Mouse (Mus musculus) testis, adult 2 months (tissue): ENCODE data around the gene Mxd4. TPM values are rescaled to one million over a fixed set of nuclear protein-coding genes. Genes with fewer than 3 reads are reported as not detected.

ENCODE experiments used
- H3K27ac ChIP-seq: fragments of 200-500 bp; 2 replicates; pipeline ENCODE4 v1.5.1; 2012; ENCODE audit warnings: low read depth, low read length; ENCODE audit not compliant: control insufficient read depth, insufficient read depth
- H3K27me3 ChIP-seq: fragments of 200-500 bp; 2 replicates; pipeline ENCODE4 v1.6.1; 2012; ENCODE audit warnings: mild to moderate bottlenecking, low read length, moderate library complexity; ENCODE audit not compliant: control insufficient read depth, insufficient read depth
- H3K36me3 ChIP-seq: fragments of 200-500 bp; 2 replicates; pipeline ENCODE4 v1.6.1; 2012; ENCODE audit warnings: mild to moderate bottlenecking, low read length; ENCODE audit not compliant: control insufficient read depth, insufficient read depth
- H3K4me1 ChIP-seq: fragments of 200-500 bp; 2 replicates; pipeline ENCODE4 v1.6.1; 2012; ENCODE audit warnings: low read length; ENCODE audit not compliant: control insufficient read depth, insufficient read depth
- H3K4me3 ChIP-seq: fragments of 200-500 bp; 2 replicates; pipeline ENCODE4 v1.5.1; 2012; ENCODE audit warnings: low read depth, mild to moderate bottlenecking, low read length, moderate library complexity, mixed read lengths; ENCODE audit not compliant: control insufficient read depth
- CTCF ChIP-seq: fragments of 200-500 bp; IDR thresholded peaks from 2 replicates; pipeline ENCODE4 v1.5.1; 2012; ENCODE audit warnings: low read depth, mild to moderate bottlenecking, inconsistent platforms, low read length, moderate library complexity; ENCODE audit not compliant: control insufficient read depth, insufficient read depth, insufficient replicate concordance
- POLR2A ChIP-seq: fragments of 200-500 bp; IDR thresholded peaks from 2 replicates; pipeline ENCODE4 v1.6.1; 2012; ENCODE audit warnings: low read depth, mild to moderate bottlenecking, inconsistent platforms, low read length, moderate library complexity; ENCODE audit not compliant: control insufficient read depth
- polyA plus RNA-seq: library from polyadenylated mRNA; depleted of rRNA; stranded (reverse); fragments of >200 nt; gene quantifications from 2 replicates; pipeline ENCODE4 v1.2.3, GENCODE M21; 2012

The Mxd4 gene
- polyA plus RNA-seq, 1 experiment, result 137 TPM

DNA sequence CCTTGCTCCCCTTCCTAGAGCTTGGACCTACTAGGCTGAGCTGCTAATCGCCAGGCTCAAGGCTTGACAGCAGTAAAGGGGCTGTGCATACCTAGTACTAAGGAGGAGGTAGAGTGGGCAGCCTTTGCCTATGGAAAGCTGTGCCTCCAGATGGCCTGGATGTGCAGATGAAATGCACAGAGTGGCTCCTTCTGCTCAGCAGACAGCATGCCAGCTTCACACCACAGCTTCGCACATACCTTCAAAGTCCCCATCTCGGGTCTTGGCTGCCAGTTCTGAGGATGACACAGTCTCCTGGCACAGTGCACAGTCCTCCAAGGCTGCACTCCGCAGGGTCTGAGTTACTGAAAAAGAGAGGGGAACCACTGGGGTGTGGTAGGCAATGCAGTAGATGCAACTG lies 9.7 kb upstream of the Mxd4 start:
- Histone ChIP-seq H3K27ac (no peak overlapping the region), H3K36me3 (no peaks in the 10 kb centered on the region), H3K4me1 (no peaks in the 10 kb centered on the region), H3K27me3 (no peaks in the 10 kb centered on the region), H3K4me3 (no peak overlapping the region)
- TF ChIP-seq CTCF, result no peak
- no peak for TF ChIP-seq POLR2A

GRCm38 (mm10) chr5:34196423-34196822 lies 8.9 kb upstream of the Mxd4 start:
- H3K4me1 ChIP-seq, result no peaks in the 10 kb centered on the region
- H3K4me3 ChIP-seq, result no peak overlapping the region
- H3K36me3 ChIP-seq, result no peaks in the 10 kb centered on the region
- no peak for TF ChIP-seq POLR2A
- no peak for TF ChIP-seq CTCF
- H3K27me3 ChIP-seq, result no peaks in the 10 kb centered on the region
- H3K27ac ChIP-seq, result no peak overlapping the region

GRCm38 (mm10) chr5:34195786-34196185 lies 8.3 kb upstream of the Mxd4 start:
- Histone ChIP-seq H3K4me3 (no peak overlapping the region), H3K27me3 (no peaks in the 10 kb centered on the region), H3K36me3 (no peaks in the 10 kb centered on the region), H3K4me1 (no peaks in the 10 kb centered on the region), H3K27ac (no peak overlapping the region)
- TF ChIP-seq POLR2A, result no peak
- no peak for TF ChIP-seq CTCF

DNA sequence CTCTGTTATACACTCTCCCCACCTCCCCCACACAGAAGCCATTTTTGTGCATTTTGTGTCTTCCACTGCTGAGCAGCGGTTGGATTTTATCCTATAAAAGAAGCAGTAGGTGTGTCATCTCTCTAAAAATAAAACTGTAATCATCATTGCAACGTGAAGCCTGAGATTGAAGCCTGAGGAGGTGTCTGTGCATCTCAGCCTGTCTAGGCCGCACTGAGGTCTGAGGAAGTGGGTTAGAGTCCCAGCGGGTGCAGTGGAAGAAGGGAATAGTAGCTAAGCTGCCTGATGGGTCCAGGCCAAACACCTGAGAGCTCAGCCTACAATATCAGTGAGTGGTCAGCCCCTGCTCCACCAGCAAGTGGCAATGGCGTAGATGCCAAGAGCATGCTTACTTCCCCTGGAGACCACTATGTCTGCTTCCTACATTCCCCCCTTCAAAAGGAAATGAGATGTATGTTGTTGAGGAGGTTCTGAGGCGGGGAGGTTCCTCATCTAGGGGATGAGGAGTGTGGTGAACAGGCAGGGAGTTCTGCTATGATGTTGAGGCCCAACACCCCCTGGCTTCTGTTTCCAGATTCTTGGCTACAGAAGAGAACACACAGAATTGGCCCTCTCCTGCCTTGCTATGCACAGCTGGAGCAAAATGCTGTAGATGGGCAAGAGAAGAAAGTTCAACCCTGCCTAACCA lies 7.6 kb upstream of the Mxd4 start:
- no peaks in the 10 kb centered on the region for H3K36me3 ChIP-seq
- H3K4me3 ChIP-seq, result no peak overlapping the region
- no peaks in the 10 kb centered on the region for H3K4me1 ChIP-seq
- no peak for TF ChIP-seq CTCF
- TF ChIP-seq POLR2A, result no peak
- no peaks in the 10 kb centered on the region for H3K27me3 ChIP-seq
- no peak overlapping the region for H3K27ac ChIP-seq

GRCm38 (mm10) chr5:34194426-34194825 lies 6.9 kb upstream of the Mxd4 start:
- H3K4me1 ChIP-seq, result peaks cover 3% of the 10 kb centered on the region; the same call in 1 of the 2 replicates
- H3K36me3 ChIP-seq, result no peaks in the 10 kb centered on the region
- TF ChIP-seq CTCF (no peak), POLR2A (no peak)
- no peak overlapping the region for H3K27ac ChIP-seq
- H3K4me3 ChIP-seq, result no peak overlapping the region
- H3K27me3 ChIP-seq, result no peaks in the 10 kb centered on the region

- Histone ChIP-seq H3K27ac (no peak overlapping the region), H3K27me3 (no peaks in the 10 kb centered on the region), H3K4me3 (no peak overlapping the region), H3K36me3 (no peaks in the 10 kb centered on the region), H3K4me1 (peaks cover 12% of the 10 kb centered on the region)
- TF ChIP-seq CTCF (no peak), POLR2A (no peak)
Observed at GRCm38 (mm10) chr5:34191843-34192242, 4.3 kb upstream of the Mxd4 start.

DNA sequence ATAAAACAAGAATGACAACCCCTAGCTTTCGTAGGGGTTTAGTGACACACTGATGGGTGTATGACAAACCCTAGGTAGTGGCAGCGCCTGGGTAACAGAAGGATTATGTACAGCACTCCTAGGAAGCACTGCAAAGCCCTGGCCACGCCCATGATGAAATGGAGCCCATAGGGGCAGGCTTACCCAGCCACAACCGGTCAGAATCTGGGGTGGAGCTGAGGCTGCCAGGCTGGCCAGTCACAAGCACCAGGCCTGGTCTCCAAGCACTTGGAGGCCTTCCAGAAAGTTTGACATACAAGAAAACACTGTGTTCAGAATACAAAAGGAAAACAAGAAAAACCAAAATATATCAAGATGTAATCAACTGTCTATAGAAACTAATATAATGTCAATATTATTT lies 3.5 kb upstream of the Mxd4 start:
- Histone ChIP-seq H3K36me3 (no peaks in the 10 kb centered on the region), H3K27ac (no peak overlapping the region), H3K27me3 (no peaks in the 10 kb centered on the region), H3K4me1 (peaks cover 19% of the 10 kb centered on the region), H3K4me3 (no peak overlapping the region)
- TF ChIP-seq CTCF, result no peak
- TF ChIP-seq POLR2A, result no peak
